Mouse (Mus musculus): ENCODE results near the gene Arfgap3.

DNA sequence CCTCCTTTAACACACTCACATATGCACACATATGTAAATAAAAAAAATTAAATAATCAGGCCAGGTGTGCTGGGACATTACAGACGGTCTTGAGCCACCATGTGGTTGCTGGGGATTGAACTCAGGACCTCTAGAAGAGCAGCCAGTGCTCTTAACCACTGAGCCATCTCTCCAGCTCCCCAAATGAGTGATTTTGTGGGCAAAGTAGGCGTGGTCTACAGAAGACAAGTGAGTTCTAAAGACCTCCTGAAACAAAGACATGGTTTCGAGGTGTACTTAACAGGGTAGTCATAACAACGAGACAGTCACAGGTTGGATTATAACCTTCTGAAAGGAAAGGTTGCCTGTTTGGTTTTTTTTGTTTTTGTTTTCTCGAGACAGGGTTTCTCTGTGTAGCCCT, 86.6 kb downstream of the Arfgap3 start:
- TF ChIP-seq CTCF (IDR thresholded peaks at IDR 0.05; ENCODE audit: extremely low read depth, insufficient read depth, low read length) (no peak), POLR2A (IDR thresholded peaks at IDR 0.05; ENCODE audit: extremely low read depth, insufficient read depth, low read length) (no peak)

Data from cortical plate, adult 2 months (tissue).